Mouse (Mus musculus) midbrain, embryonic 11.5 days (tissue): ENCODE measurements around the gene Eps8l2. TPM values are rescaled to one million over a fixed set of nuclear protein-coding genes. Genes with fewer than 3 reads are reported as not detected.

Source experiments
- ATAC-seq: fragments of 200-750 bp; cut with Nextera tagmentation; 2 replicates; pipeline ENCODE4 v1.8.0; 2017; ENCODE audit warnings: moderate TSS enrichment, moderate library complexity; ENCODE audit not compliant: low FRiP score
- DNase-seq: peaks from one replicate; pipeline ENCODE4 v3.0.0; 2015; ENCODE audit warnings: low spot score; ENCODE audit errors: missing footprints
- H3K27ac ChIP-seq: fragments of 300-500 bp; sonication (generic); 2 replicates; pipeline ENCODE4 v1.5.1; 2014; ENCODE audit warnings: low read depth, low read length
- H3K27me3 ChIP-seq: fragments of 300-500 bp; sonication (generic); 2 replicates; pipeline ENCODE4 v1.6.1; 2014; ENCODE audit warnings: mild to moderate bottlenecking, low read length, moderate library complexity, mixed read lengths; ENCODE audit not compliant: control insufficient read depth, insufficient read depth
- H3K36me3 ChIP-seq: fragments of 300-500 bp; sonication (generic); 2 replicates; pipeline ENCODE4 v1.6.1; 2014; ENCODE audit warnings: mild to moderate bottlenecking, low read length, moderate library complexity, mixed read lengths; ENCODE audit not compliant: control insufficient read depth, insufficient read depth
- H3K4me1 ChIP-seq: fragments of 300-500 bp; sonication (generic); 2 replicates; pipeline ENCODE4 v1.6.1; 2014; ENCODE audit warnings: low read length; ENCODE audit not compliant: control insufficient read depth, insufficient read depth
- H3K4me2 ChIP-seq: fragments of 300-500 bp; sonication (generic); 2 replicates; pipeline ENCODE4 v1.6.1; 2014; ENCODE audit warnings: mild to moderate bottlenecking, moderate library complexity
- H3K4me3 ChIP-seq: fragments of 300-500 bp; sonication (generic); 2 replicates; pipeline ENCODE4 v1.5.1; 2014; ENCODE audit warnings: low read depth, low read length
- H3K9ac ChIP-seq: fragments of 300-500 bp; sonication (generic); 2 replicates; pipeline ENCODE4 v1.6.1; 2014; ENCODE audit warnings: low read length
- H3K9me3 ChIP-seq: fragments of 300-500 bp; sonication (generic); 2 replicates; pipeline ENCODE4 v1.6.1; 2016; ENCODE audit warnings: low read length; ENCODE audit not compliant: control insufficient read depth
- WGBS: fragments of 180-500 bp; shearing (Covaris S2); extraction: QIAGEN DNeasy Blood & Tissue Kit; methylation state at CpG from one replicate; pipeline ENCODE4 v1.1.7; 2014; 5-methylcytosine and 5-hydroxymethylcytosine counted together
- polyA plus RNA-seq: library from polyadenylated mRNA; unstranded; fragments of >200 nt; fragmentation: Nextera tagmentation; extraction: Ambion mirVana; gene quantifications from 2 replicates; pipeline ENCODE4 v1.2.1, GENCODE M21; 2014

Gene Eps8l2
- polyA plus RNA-seq, 1 experiment from 2014 or later: 0.97 TPM

GRCm38 (mm10) chr7:141371942-141372595, 33.4 kb downstream of the Eps8l2 start:
- Histone ChIP-seq H3K27ac (no peak overlapping the region), H3K4me2 (no peak overlapping the region), H3K27me3 (no peaks in the 10 kb centered on the region), H3K4me3 (no peak overlapping the region), H3K9ac (no peak overlapping the region), H3K9me3 (no peaks in the 10 kb centered on the region), H3K36me3 (no peaks in the 10 kb centered on the region), H3K4me1 (no peaks in the 10 kb centered on the region)
- DNase-seq (no peak), ATAC-seq (no peak)
- WGBS: 74% methylated on average over 6 of the region's 6 CpGs

- no peak for DNase-seq
- no peaks in the 10 kb centered on the region for H3K4me1 ChIP-seq
- 45% methylated on average over 6 of the region's 6 CpGs for WGBS
These were observed 34.9 kb downstream of the Eps8l2 start for GRCm38 (mm10) chr7:141373611-141374010.

GRCm38 (mm10) chr7:141374399-141374798, 35.7 kb downstream of the Eps8l2 start:
- no peak for DNase-seq
- Histone ChIP-seq H3K4me1 (no peaks in the 10 kb centered on the region), H3K9ac (no peak overlapping the region), H3K27me3 (no peaks in the 10 kb centered on the region), H3K4me2 (no peak overlapping the region), H3K27ac (no peak overlapping the region), H3K4me3 (no peak overlapping the region), H3K36me3 (no peaks in the 10 kb centered on the region), H3K9me3 (no peaks in the 10 kb centered on the region)
- no peak for ATAC-seq

More at GRCm38 (mm10) chr7:141373611-141374010, 34.9 kb downstream of the Eps8l2 start:
- H3K4me3 ChIP-seq: no peak overlapping the region
- no peaks in the 10 kb centered on the region for H3K36me3 ChIP-seq
- no peak overlapping the region for H3K27ac ChIP-seq
- ATAC-seq: no peak
- no peak overlapping the region for H3K4me2 ChIP-seq
- no peak overlapping the region for H3K9ac ChIP-seq
- H3K9me3 ChIP-seq: no peaks in the 10 kb centered on the region
- H3K27me3 ChIP-seq: no peaks in the 10 kb centered on the region

GRCm38 (mm10) chr7:141379584-141379983, 40.9 kb downstream of the Eps8l2 start:
- ATAC-seq: no peak
- no peak for DNase-seq
- 77% methylated on average over 4 of the region's 4 CpGs for WGBS
- Histone ChIP-seq H3K36me3 (no peaks in the 10 kb centered on the region), H3K27me3 (no peaks in the 10 kb centered on the region), H3K4me1 (no peaks in the 10 kb centered on the region), H3K9ac (no peak overlapping the region), H3K9me3 (no peaks in the 10 kb centered on the region), H3K4me2 (no peak overlapping the region), H3K4me3 (no peak overlapping the region), H3K27ac (no peak overlapping the region)

- WGBS: 71% methylated on average over 4 of the region's 4 CpGs
These were observed 42.6 kb downstream of the Eps8l2 start for GRCm38 (mm10) chr7:141381068-141381835.

GRCm38 (mm10) chr7:141387807-141388486, 49.3 kb downstream of the Eps8l2 start:
- H3K27me3 ChIP-seq: 0 out of 2 replicates have a peak, but pooled peaks cover 2% of the 10 kb centered on the region
- no peak for DNase-seq
- peaks cover 9% of the 10 kb centered on the region for H3K4me1 ChIP-seq
- WGBS: 64% methylated on average over 2 of the region's 2 CpGs
- H3K36me3 ChIP-seq: no peaks in the 10 kb centered on the region
- no peaks in the 10 kb centered on the region for H3K9me3 ChIP-seq
- no peak overlapping the region for H3K27ac ChIP-seq
- ATAC-seq: no peak
- H3K4me3 ChIP-seq: no peak overlapping the region
- no peak overlapping the region for H3K4me2 ChIP-seq
- H3K9ac ChIP-seq: no peak overlapping the region

More at GRCm38 (mm10) chr7:141381068-141381835, 42.6 kb downstream of the Eps8l2 start:
- Histone ChIP-seq H3K4me1 (no peaks in the 10 kb centered on the region), H3K27me3 (no peaks in the 10 kb centered on the region), H3K9ac (no peak overlapping the region), H3K4me2 (no peak overlapping the region), H3K9me3 (no peaks in the 10 kb centered on the region), H3K4me3 (no peak overlapping the region), H3K27ac (no peak overlapping the region), H3K36me3 (no peaks in the 10 kb centered on the region)
- ATAC-seq (no peak), DNase-seq (no peak)

- no peaks in the 10 kb centered on the region for H3K9me3 ChIP-seq
- 62% methylated on average over 3 of the region's 3 CpGs for WGBS
These were observed 49.9 kb downstream of the Eps8l2 start for GRCm38 (mm10) chr7:141388487-141389109.

GRCm38 (mm10) chr7:141390326-141391259, 51.9 kb downstream of the Eps8l2 start:
- no peak for ATAC-seq
- H3K4me2 ChIP-seq: no peak overlapping the region

More at GRCm38 (mm10) chr7:141388487-141389109, 49.9 kb downstream of the Eps8l2 start:
- H3K27me3 ChIP-seq: 0 out of 2 replicates have a peak, but pooled peaks cover 2% of the 10 kb centered on the region
- H3K4me2 ChIP-seq: no peak overlapping the region
- H3K4me3 ChIP-seq: no peak overlapping the region
- ATAC-seq (no peak), DNase-seq (no peak)
- no peak overlapping the region for H3K27ac ChIP-seq
- H3K4me1 ChIP-seq: peaks cover 12% of the 10 kb centered on the region
- no peaks in the 10 kb centered on the region for H3K36me3 ChIP-seq
- no peak overlapping the region for H3K9ac ChIP-seq

More at GRCm38 (mm10) chr7:141390326-141391259, 51.9 kb downstream of the Eps8l2 start:
- peaks cover 12% of the 10 kb centered on the region for H3K4me1 ChIP-seq
- WGBS: 61% methylated on average over 9 of the region's 9 CpGs
- H3K27ac ChIP-seq: no peak overlapping the region
- 0 out of 2 replicates have a peak, but pooled peaks cover 2% of the 10 kb centered on the region for H3K27me3 ChIP-seq
- no peak for DNase-seq
- H3K9me3 ChIP-seq: no peaks in the 10 kb centered on the region
- H3K36me3 ChIP-seq: no peaks in the 10 kb centered on the region
- H3K4me3 ChIP-seq: no peak overlapping the region
- no peak overlapping the region for H3K9ac ChIP-seq
